Mouse (Mus musculus) cerebellum, adult 11 months (tissue): ENCODE data around the gene Cd86.

ENCODE experiments used
- DNase-seq: peaks from one replicate; pipeline ENCODE4 v3.0.0; 2022

Gene Cd86

DNA sequence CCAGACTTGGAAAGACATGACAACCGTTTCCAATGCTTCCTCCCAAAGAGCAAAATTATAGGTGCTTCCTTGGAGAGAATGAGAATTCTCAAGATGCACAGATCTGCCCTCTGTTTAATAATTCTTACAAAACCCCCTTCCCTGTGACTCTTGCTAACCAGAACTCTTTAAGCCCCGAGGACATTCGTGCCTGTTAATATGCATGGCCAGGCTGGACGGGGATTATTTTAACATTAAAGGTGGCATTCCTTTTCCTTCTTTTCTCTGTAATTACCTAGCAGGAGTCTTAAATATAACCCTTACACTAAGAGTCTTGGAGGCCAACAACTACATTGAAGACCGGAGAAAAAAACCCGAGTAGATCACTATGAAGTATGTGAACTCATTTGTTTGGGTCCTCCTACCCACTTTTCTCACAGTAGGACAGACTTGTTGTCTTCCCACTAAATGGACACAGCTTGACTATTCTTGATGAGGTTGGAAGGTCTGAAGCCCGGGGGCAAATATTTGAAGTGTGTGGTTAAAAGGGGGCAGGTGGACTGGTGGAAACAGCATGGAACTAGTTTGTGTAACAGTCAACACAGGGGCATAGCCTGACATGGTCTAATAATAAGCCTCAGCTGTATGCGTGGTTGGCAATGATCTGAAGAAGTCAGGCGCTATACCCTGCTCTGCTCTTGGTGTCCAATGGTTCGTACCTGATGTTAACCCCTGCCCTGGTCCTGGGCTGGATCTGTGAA is 69.0 kb downstream of the Cd86 start:
- DNase-seq: no peak

GRCm38 (mm10) chr16:36589898-36590297 is 76.0 kb downstream of the Cd86 start:
- no peak for DNase-seq

- DNase-seq: no peak
Measured at GRCm38 (mm10) chr16:36587971-36588370, 77.9 kb downstream of the Cd86 start.

- DNase-seq: no peak
Measured at GRCm38 (mm10) chr16:36582073-36582472, 83.8 kb downstream of the Cd86 start.

DNA sequence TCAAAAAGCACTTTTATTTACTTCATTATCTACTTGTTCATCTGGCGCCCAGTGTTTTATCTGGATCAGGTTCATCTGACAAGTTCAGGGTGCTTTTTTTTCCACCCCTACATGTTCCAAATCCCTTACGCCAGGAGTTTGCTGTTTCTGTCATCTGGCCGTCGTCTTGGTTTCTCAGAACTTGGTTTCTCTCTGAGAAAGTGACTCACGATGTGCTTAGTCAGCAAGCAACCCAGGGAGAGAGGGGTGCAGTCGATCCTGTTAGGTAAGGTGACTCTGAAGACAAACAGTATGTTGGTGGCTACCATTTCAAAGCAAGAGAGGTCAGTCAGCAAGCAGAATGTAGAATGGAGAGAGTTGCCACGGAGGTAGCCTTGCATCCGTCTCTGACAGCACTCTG is 93.9 kb downstream of the Cd86 start:
- DNase-seq: no peak

DNA sequence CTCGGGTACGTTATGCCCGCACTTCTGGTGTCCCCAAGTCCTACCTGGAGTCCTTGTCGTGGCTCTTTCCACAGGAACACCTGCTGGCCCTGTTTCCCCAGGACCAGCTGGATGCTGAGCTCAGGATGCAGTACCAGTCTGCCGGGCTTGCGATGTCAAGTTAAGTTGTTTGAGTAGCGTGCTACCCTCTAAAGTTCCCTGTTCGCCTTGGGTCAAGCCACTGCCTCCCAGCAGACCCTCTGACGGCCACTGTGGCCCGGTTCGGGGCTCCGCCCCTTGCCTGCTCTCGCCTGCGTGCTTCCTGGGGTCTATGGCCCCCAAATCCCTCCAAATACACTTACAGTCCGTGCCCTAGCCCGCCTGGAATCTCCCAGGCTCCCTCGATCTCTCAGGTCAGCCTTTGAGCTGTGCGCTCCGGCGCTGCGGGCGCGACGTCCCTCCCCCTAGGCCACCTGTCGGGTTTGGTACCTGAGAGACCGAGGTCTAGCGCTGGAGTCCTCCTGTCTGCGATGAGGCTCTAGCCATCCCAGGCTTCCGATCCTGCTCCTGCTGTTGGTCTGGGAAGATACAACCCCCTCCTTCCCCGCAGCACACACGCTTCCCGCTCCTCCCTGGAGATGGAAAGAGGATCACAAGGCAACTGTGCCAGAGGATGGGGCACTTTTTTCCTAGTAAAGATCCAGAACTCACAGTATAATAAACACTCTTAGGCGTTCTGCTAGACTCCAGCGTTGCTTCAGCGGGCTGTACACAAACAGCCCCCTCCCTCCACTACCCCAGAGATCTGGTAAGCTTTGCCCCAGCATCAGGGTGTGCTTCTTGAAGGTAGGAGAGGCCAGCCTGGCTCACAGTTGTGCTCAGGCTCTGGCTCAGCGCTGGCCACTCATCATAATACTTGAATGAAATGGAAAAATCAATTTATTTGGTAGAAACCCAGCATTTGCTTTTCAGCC is 104.2 kb downstream of the Cd86 start, which contains the start of gene Casr:
Casr (minus strand) TSS at position 756 of the 953 bp plus-strand sequence.
- DNase-seq: no peak

DNA sequence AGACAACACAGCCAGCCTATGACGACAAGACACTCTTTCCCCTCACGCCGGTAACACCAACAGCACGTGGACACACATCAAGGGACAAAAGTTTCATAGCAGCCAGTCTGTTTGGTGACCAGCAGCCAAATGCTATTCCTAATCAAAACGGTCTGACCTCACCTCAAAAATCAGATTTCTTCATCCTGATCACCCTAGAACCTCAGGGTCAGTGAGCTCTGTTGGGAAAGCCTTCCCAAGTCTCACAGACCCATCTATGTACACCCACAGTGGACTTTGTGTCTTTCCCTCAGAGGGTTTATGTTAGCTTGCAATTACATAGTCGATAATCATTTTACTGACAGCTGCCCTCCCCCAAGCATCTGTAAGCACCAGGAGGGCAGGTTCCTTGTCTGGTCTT is 106.3 kb downstream of the Cd86 start:
- DNase-seq: no peak

- no peak for DNase-seq
Measured at GRCm38 (mm10) chr16:36555672-36556165, 110.2 kb downstream of the Cd86 start.
